Mouse (Mus musculus) heart, adult 2 months (tissue): ENCODE data around the gene Resp18. TPM values are rescaled to one million over a fixed set of nuclear protein-coding genes. Genes with fewer than 3 reads are reported as not detected.

ENCODE experiments used
- DNase-seq, 2 experiments: peaks; one replicate each; pipeline ENCODE4 v3.0.0; 2021
- H3K27ac ChIP-seq: fragments of 200-600 bp; 2 replicates; pipeline ENCODE4 v1.8.1; 2022
- H3K27me3 ChIP-seq: fragments of 200-500 bp; 2 replicates; pipeline ENCODE4 v1.6.1; 2012; ENCODE audit warnings: mild to moderate bottlenecking, low read length, inconsistent platforms, mixed read lengths; ENCODE audit not compliant: control insufficient read depth, insufficient read depth
- H3K36me3 ChIP-seq: fragments of 200-500 bp; 2 replicates; pipeline ENCODE4 v1.6.1; 2012; ENCODE audit warnings: low read length, inconsistent platforms; ENCODE audit not compliant: control insufficient read depth, insufficient read depth
- H3K4me1 ChIP-seq: fragments of 200-500 bp; 2 replicates; pipeline ENCODE4 v1.6.1; 2011; ENCODE audit warnings: low read length; ENCODE audit not compliant: control insufficient read depth, insufficient read depth
- H3K4me3 ChIP-seq: fragments of 200-600 bp; 2 replicates; pipeline ENCODE4 v1.8.1; 2022
- H3K79me2 ChIP-seq: fragments of 200-500 bp; replicated peaks from 2 replicates; pipeline ENCODE4 v1.6.1; 2012; ENCODE audit warnings: mild to moderate bottlenecking, inconsistent platforms, low read length, moderate library complexity, mixed read lengths; ENCODE audit not compliant: control insufficient read depth, insufficient read depth
- H3K9ac ChIP-seq: fragments of 200-500 bp; 2 replicates; pipeline ENCODE4 v1.6.1; 2012; ENCODE audit warnings: low read depth, mild to moderate bottlenecking, control low read depth, inconsistent platforms, low read length, mixed read lengths
- CTCF ChIP-seq: fragments of 200-600 bp; IDR thresholded peaks from 2 replicates; pipeline ENCODE4 v1.8.1; 2022; ENCODE audit warnings: antibody characterized with exemption, mild to moderate bottlenecking, moderate library complexity
- EP300 ChIP-seq: fragments of 200-500 bp; IDR thresholded peaks from 2 replicates; pipeline ENCODE4 v1.6.1; 2011; ENCODE audit warnings: low read depth, low read length, control low read depth; ENCODE audit not compliant: insufficient read depth
- POLR2A ChIP-seq: fragments of 200-500 bp; IDR thresholded peaks from 2 replicates; pipeline ENCODE4 v1.6.1; 2011; ENCODE audit warnings: mild to moderate bottlenecking, low read depth, low read length, control low read depth; ENCODE audit not compliant: insufficient read depth
- WGBS: fragments of 180-500 bp; shearing (Covaris S2); methylation state at CpG from one replicate; pipeline ENCODE4 v1.1.7; 2018; 5-methylcytosine and 5-hydroxymethylcytosine counted together
- intact Hi-C: fragments of 180-260 bp; cut with DNase I; formaldehyde crosslinking; loops from one replicate; pipeline ENCODE4 v1.15.1; 2025
- polyA plus RNA-seq: library from polyadenylated mRNA; depleted of rRNA; stranded (reverse); fragments of >200 nt; gene quantifications from 2 replicates; pipeline ENCODE4 v1.2.3, GENCODE M21; 2012; rRNA removed
- total RNA-seq, 2 experiments: library from RNA; stranded (reverse); gene quantifications; 2 replicates each; pipeline ENCODE4 v1.2.3; 2021

Resp18 gene
- total and polyA plus RNA-seq, 3 experiments = 0.39 TPM; not detected in 2

DNA sequence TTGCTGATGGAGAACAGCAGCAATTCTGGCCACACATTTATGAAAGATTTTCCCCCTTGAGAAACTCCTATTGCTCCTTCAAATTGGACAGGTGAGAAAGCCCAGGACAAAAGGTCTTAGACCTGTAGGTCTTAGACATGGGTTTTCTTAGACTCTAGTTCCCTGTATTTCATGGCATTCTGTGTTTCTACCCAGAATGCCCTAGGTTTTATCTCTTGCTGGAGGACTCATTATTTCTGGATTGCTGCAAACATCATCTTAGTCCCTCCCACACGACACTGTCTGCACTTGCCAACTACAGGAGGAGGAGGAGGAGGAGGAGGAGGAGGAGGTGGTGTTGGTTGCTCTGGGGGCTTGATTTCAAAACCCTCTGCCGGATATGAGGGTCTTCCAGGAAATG, 52.1 kb downstream of the Resp18 start:
- intact Hi-C loops = no loop called here
- no peaks in the 10 kb centered on the region for H3K27me3 ChIP-seq
- H3K27ac ChIP-seq = no peak overlapping the region
- no peaks in the 10 kb centered on the region for H3K4me1 ChIP-seq
- DNase-seq = no peak
- no peak overlapping the region for H3K4me3 ChIP-seq
- no peak for TF ChIP-seq POLR2A
- H3K79me2 ChIP-seq = no peaks in the 10 kb centered on the region
- no peaks in the 10 kb centered on the region for H3K36me3 ChIP-seq
- 42% methylated on average over 2 of the region's 2 CpGs for WGBS
- H3K9ac ChIP-seq = no peak overlapping the region

DNA sequence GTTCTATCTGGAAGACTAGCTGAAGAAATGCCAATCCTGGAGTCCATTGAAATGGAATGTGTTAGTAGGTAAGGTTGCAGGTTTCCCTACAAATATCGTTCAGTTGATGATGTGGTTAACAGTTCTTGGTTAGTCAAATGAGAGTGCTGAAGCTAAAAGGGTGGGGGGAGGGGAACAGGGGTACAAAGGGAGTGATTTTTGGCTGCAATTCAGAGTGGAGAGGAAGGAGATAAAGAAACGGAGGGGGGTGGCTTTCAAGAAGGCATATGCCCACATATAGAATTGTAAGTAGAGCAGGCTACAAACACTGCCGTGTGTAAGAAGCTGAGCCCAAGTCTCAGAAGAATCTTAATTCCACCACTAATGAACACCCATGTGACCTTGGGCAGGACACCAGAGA, 52.7 kb downstream of the Resp18 start:
- H3K9ac ChIP-seq = no peak overlapping the region
- intact Hi-C loops = no loop called here
- no peaks in the 10 kb centered on the region for H3K4me1 ChIP-seq
- no peaks in the 10 kb centered on the region for H3K36me3 ChIP-seq
- TF ChIP-seq CTCF (no peak), POLR2A (no peak), EP300 (no peak)
- DNase-seq = no peak
- H3K79me2 ChIP-seq = no peaks in the 10 kb centered on the region
- H3K27ac ChIP-seq = no peak overlapping the region
- 43% methylated on average over 3 of the region's 3 CpGs for WGBS
- H3K27me3 ChIP-seq = no peaks in the 10 kb centered on the region
- H3K4me3 ChIP-seq = no peak overlapping the region

DNA sequence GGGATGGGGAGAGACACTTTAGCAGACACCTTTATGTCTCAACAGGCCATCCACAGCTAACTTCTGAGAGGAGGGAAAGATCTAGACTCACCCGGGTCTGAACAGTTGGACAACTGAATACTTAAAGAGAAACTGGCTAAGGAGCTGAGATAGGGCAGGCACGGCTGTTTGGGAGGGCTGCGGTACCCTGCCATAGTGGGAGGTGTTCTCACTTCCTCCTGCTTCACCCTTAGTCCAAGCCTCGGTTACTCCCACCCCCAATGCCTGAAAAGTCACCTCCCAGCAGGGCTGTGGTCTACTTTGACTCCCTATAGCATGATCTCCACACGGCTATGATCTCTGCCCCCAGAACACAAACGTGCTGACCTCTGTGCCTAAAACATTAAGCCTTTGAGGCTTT, 54.7 kb downstream of the Resp18 start:
- no peak overlapping the region for H3K9ac ChIP-seq
- no peaks in the 10 kb centered on the region for H3K79me2 ChIP-seq
- TF ChIP-seq EP300 = no peak
- no peak for TF ChIP-seq CTCF
- no peak for TF ChIP-seq POLR2A
- no peak for DNase-seq
- no peak overlapping the region for H3K4me3 ChIP-seq
- H3K27ac ChIP-seq = no peak overlapping the region
- no peaks in the 10 kb centered on the region for H3K36me3 ChIP-seq
- 54% methylated on average over 6 of the region's 6 CpGs for WGBS
- intact Hi-C loops = no loop called here
- H3K27me3 ChIP-seq = no peaks in the 10 kb centered on the region
- H3K4me1 ChIP-seq = peaks cover 2% of the 10 kb centered on the region

DNA sequence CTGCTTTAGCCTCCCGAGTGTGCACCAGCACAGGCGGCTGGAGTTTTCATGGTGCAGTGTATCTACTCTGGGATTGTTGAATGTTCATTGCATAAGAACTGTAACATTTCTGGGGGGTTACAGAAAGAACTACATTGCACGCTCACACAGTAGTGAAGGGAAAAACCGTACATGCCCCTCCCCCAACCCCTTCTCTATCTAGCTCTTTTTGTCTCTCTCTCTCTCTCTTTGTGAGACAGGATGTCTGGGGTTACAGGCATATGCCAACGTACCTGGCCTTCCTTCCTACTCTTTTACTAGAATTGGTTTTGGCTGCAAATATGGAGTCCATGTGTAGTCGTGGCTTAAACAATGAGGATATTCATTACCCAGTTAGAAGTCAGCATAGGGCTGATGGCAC, 55.3 kb downstream of the Resp18 start:
- intact Hi-C loops = no loop called here
- Histone ChIP-seq H3K79me2 (no peaks in the 10 kb centered on the region), H3K27me3 (no peaks in the 10 kb centered on the region), H3K4me3 (no peak overlapping the region), H3K9ac (no peak overlapping the region), H3K36me3 (no peaks in the 10 kb centered on the region), H3K4me1 (peaks cover 2% of the 10 kb centered on the region), H3K27ac (no peak overlapping the region)
- WGBS = 66% methylated on average over 6 of the region's 6 CpGs
- DNase-seq = no peak
- no peak for TF ChIP-seq CTCF

Other genes starting within 250 kb of the Resp18 start
- 1 to 10 TPM; 3.6 to 4.7 TPM for gene Nhej1, start 153.2 kb downstream of the Resp18 start, total RNA-seq
- gene Nhej1, start 153.2 kb downstream of the Resp18 start, polyA plus RNA-seq = 3.9 and 4.0 TPM in 2 replicates
- gene Slc23a3, start 144.5 kb downstream of the Resp18 start, total RNA-seq = 1 to 10 TPM in 1 of 2 experiments, under 1 TPM in 1; 0.34 to 1.0 TPM
- 1.7 and 1.8 TPM in 2 replicates for gene Slc23a3, start 144.5 kb downstream of the Resp18 start, polyA plus RNA-seq
- gene Cnppd1, start 135.7 kb downstream of the Resp18 start, total RNA-seq = 10 to 100 TPM; 20.7 to 21.8 TPM
- gene Cnppd1, start 135.7 kb downstream of the Resp18 start, polyA plus RNA-seq = 25.7 and 26.3 TPM in 2 replicates
- 10 to 100 TPM; 20.3 to 20.5 TPM for gene Retreg2, start 135.6 kb downstream of the Resp18 start, total RNA-seq
- 35.7 and 51.7 TPM in 2 replicates for gene Retreg2, start 135.6 kb downstream of the Resp18 start, polyA plus RNA-seq
- 10 to 100 TPM; 13.2 to 17.4 TPM for gene Zfand2b, start 109.8 kb downstream of the Resp18 start, total RNA-seq
- gene Zfand2b, start 109.8 kb downstream of the Resp18 start, polyA plus RNA-seq = 31.4 and 34.9 TPM in 2 replicates
- 10 to 100 TPM; 26.6 to 29.1 TPM for gene Abcb6, start 98.0 kb downstream of the Resp18 start, total RNA-seq
- 25.2 and 30.3 TPM in 2 replicates for gene Abcb6, start 98.0 kb downstream of the Resp18 start, polyA plus RNA-seq
- 10 to 100 TPM in 1 of 2 experiments, 1 to 10 TPM in 1; 8.7 to 11.2 TPM for gene Ankzf1, start 86.3 kb downstream of the Resp18 start, total RNA-seq
- 15.1 and 18.9 TPM in 2 replicates for gene Ankzf1, start 86.3 kb downstream of the Resp18 start, polyA plus RNA-seq
- 10 to 100 TPM; 63.8 to 73.5 TPM for gene Atg9a, start 86.2 kb downstream of the Resp18 start, total RNA-seq
- 93.0 and 109 TPM in 2 replicates for gene Atg9a, start 86.2 kb downstream of the Resp18 start, polyA plus RNA-seq
- 1 to 10 TPM; 3.2 to 3.8 TPM for gene Glb1l, start 67.6 kb downstream of the Resp18 start, total RNA-seq
- 4.9 and 8.5 TPM in 2 replicates for gene Glb1l, start 67.6 kb downstream of the Resp18 start, polyA plus RNA-seq
- 10 to 100 TPM; 42.4 to 42.5 TPM for gene Stk16, start 67.6 kb downstream of the Resp18 start, total RNA-seq
- gene Stk16, start 67.6 kb downstream of the Resp18 start, polyA plus RNA-seq = 68.3 and 82.0 TPM in 2 replicates
- gene Tuba4a, start 58.5 kb downstream of the Resp18 start, total RNA-seq = 100 to 1,000 TPM; 973 to 976 TPM
- 781 and 842 TPM in 2 replicates for gene Tuba4a, start 58.5 kb downstream of the Resp18 start, polyA plus RNA-seq
- not detected for gene A630095N17Rik, start 46.3 kb downstream of the Resp18 start, total RNA-seq
- not detected in 2 replicates for gene A630095N17Rik, start 46.3 kb downstream of the Resp18 start, polyA plus RNA-seq
- 100 to 1,000 TPM; 111 to 129 TPM for gene Dnajb2, start 42.0 kb downstream of the Resp18 start, total RNA-seq
- 67.9 and 93.3 TPM in 2 replicates for gene Dnajb2, start 42.0 kb downstream of the Resp18 start, polyA plus RNA-seq
- 1 to 10 TPM; 1.1 to 1.8 TPM for gene Ptprn, start 13.9 kb downstream of the Resp18 start, total RNA-seq
- gene Ptprn, start 13.9 kb downstream of the Resp18 start, polyA plus RNA-seq = 2.7 and 3.2 TPM in 2 replicates
- gene Dnpep, start 39.6 kb upstream of the Resp18 start, total RNA-seq = 10 to 100 TPM; 70.3 to 84.6 TPM
- 123 and 136 TPM in 2 replicates for gene Dnpep, start 39.6 kb upstream of the Resp18 start, polyA plus RNA-seq
- 1,000 to 10,000 TPM; 1,224 to 1,521 TPM for gene Des, start 81.9 kb upstream of the Resp18 start, total RNA-seq
- 719 and 781 TPM in 2 replicates for gene Des, start 81.9 kb upstream of the Resp18 start, polyA plus RNA-seq
- gene Speg, start 96.9 kb upstream of the Resp18 start, total RNA-seq = 100 to 1,000 TPM; 131 to 135 TPM
- gene Speg, start 96.9 kb upstream of the Resp18 start, polyA plus RNA-seq = 94.0 and 109 TPM in 2 replicates
- gene Gmppa, start 157.5 kb upstream of the Resp18 start, total RNA-seq = 10 to 100 TPM; 38.9 to 39.9 TPM
- 91.3 and 94.6 TPM in 2 replicates for gene Gmppa, start 157.5 kb upstream of the Resp18 start, polyA plus RNA-seq
- gene Asic4, start 172.0 kb upstream of the Resp18 start, total RNA-seq = not detected
- gene Asic4, start 172.0 kb upstream of the Resp18 start, polyA plus RNA-seq = not detected in 2 replicates
- 10 to 100 TPM; 23.2 to 25.0 TPM for gene Chpf, start 200.9 kb upstream of the Resp18 start, total RNA-seq
- 26.9 and 37.8 TPM in 2 replicates for gene Chpf, start 200.9 kb upstream of the Resp18 start, polyA plus RNA-seq
- under 1 TPM; 0.21 to 0.66 TPM for gene Tmem198, start 201.1 kb upstream of the Resp18 start, total RNA-seq
- gene Tmem198, start 201.1 kb upstream of the Resp18 start, polyA plus RNA-seq = 0.39 and 0.73 TPM in 2 replicates
- 100 to 1,000 TPM; 117 to 131 TPM for gene Obsl1, start 228.0 kb upstream of the Resp18 start, total RNA-seq
- gene Obsl1, start 228.0 kb upstream of the Resp18 start, polyA plus RNA-seq = 87.8 and 119 TPM in 2 replicates
- gene Inha, start 228.7 kb upstream of the Resp18 start, total RNA-seq = 1 to 10 TPM; 4.1 to 4.3 TPM
- gene Inha, start 228.7 kb upstream of the Resp18 start, polyA plus RNA-seq = 17.0 and 20.4 TPM in 2 replicates
- 1 to 10 TPM; 7.3 to 7.7 TPM for gene Stk11ip, start 243.1 kb upstream of the Resp18 start, total RNA-seq
- 12.9 and 19.8 TPM in 2 replicates for gene Stk11ip, start 243.1 kb upstream of the Resp18 start, polyA plus RNA-seq